Mouse (Mus musculus): Measurements from ENCODE around the gene Mafg. TPM values are rescaled to one million over a fixed set of nuclear protein-coding genes. Genes with fewer than 3 reads are reported as not detected.

Mafg gene
- 122 and 149 TPM in 2 replicates for total RNA-seq (2023)

DNA sequence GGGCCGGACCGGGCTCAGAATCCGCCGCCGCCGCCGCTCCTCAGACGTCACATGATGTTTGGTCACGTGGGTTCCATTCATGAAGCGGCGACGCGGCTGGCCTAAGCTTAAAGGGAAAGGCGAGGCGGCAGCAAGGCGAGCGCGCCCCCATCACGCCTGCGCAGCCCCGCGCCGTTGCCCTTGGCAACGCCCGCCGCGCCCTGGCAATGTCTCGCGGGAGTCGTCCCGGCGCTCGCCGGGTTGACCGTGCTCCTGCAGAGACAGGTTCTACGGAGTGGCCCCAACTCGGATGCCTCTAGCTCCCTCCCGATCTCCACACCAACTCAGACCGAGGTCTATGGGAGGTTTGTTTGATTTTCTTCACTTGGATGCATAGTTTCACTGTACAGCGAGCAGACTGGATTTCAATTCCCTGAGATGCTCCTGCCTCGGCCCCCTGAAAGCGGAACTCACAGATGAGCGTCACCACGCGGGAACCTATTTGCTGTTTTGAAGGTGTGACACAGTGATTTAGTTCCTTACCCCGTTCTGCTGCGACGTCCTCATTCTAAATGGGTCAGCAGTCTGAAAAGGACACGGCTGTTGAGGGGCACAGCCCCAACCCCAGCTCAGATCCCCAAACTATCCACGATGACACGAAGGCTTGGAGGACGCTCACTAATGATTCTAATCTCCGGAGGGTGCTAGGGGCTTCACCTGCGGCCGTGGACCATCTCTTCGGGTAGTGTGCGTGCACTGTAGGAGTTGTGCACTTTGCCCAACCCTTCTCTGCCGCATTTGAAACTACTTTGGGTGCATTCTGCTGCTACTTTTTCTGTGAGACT lies at the start of gene Mafg:
TSS of gene Mafg (minus strand) at position 81 of the 824 bp plus-strand sequence.

DNA sequence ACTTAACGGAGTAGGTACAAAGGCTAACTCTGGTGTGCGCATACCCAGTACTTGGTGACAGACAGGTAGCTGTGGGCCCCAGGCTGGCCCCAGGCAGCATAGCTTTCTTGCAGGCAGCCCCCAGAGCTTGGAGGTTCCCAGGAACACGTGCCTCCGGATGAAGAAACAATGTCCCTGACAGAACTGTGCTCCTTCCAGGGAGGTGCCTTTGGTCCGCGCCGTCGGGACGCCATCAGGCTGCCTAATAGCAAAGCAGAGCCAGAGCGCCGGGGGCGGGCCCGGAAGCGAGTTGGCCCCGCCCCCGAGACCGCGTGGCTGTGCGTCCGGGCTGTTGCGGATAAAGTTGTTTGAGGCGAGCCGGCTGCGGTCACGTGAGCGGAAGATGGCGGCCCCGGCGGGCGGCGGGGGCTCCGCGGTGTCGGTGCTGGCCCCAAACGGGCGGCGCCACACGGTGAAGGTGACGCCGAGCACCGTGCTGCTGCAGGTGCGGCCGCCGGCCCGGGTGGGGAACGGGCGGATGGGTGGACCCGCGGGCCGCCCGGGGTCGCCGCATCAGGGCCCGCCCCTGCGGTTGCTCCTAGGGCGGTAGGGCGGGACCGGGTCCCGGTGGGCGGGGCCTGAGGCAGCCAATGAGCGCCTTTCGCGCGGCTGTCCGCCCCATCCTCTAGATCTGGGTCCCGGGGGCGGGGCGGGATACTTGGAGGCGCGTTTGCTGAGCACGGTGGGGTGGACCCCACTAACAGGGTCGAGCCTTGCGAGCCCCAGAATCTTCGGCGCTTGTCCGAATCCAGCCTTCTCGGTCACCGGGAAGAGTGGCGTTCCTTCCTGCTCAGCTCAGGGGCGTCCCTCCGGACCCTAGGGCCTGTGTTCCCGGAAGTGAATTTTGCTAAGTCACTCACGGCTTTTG lies 39.5 kb upstream of the Mafg start, which contains the start of gene Aspscr1:
TSS of gene Aspscr1 (plus strand) at position 287 of the 907 bp plus-strand sequence.

DNA sequence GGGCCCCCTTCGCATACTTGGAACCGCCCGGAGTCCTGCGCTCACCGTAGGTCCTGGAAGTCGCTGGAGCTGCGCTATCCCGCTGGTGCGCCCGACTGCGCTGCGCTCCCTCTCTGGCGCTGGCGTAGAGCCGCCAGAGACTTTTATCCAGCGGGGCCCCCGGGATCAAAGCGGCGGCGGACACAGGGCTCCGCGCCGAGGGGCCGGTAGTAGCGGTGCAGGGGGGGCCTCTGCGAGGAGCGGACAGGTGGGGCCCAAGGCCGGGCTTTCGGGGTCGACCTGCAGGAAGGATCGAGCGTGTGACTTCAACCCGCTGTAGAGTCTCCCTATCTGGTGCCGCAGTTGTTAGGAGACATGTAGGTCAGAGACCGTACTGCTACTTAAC lies 27.7 kb upstream of the Mafg start, which contains the start of gene Notum:
TSS of gene Notum (minus strand) at position 100 of the 385 bp plus-strand sequence.

DNA sequence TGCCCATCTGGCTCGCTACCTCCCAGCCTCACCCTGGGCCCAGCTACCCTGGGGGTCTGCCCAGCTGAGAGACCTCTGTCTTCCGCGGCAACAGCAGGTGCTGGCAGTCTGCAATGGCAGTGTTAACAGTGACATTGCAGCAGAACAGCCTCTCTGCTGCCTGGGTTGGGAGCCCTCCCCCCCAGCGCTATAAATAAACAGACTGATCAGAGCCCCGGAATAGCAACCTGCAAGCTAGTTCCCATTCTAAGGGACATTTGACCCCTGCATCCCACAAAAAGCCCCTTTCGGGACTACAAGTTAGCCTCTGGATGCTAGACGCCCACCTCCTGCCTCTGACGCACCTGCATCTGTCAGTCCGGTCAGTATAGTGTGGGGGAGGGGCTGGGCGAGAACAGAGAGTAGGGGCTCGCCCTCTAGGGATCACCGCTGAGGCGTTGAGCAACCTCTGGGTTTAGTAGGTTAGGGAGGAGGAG lies 14.6 kb upstream of the Mafg start, which contains the start of gene Myadml2:
TSS of gene Myadml2 (minus strand) at position 158 of the 476 bp plus-strand sequence.

DNA sequence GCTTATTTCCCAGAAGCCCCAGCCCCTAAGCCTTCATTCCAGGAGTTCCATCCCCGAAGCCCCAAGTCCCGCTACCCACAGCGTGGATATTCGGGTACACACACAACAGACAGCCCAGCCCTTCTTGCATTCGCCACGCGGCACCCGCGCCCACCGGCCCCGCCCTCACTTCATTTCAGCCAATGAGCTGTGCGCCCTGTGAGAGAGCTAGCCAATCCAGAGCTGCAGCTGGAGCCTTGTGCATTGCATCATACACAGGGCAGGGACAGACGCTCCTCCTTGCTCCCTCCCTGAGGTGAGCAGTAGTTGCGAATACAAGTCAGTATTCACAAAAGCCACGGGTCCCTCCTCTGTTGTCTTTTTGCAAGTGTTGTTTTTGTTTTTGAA lies 10.2 kb upstream of the Mafg start, which contains the start of gene Pycr1:
TSS of gene Pycr1 (minus strand) at position 169 of the 387 bp plus-strand sequence.

DNA sequence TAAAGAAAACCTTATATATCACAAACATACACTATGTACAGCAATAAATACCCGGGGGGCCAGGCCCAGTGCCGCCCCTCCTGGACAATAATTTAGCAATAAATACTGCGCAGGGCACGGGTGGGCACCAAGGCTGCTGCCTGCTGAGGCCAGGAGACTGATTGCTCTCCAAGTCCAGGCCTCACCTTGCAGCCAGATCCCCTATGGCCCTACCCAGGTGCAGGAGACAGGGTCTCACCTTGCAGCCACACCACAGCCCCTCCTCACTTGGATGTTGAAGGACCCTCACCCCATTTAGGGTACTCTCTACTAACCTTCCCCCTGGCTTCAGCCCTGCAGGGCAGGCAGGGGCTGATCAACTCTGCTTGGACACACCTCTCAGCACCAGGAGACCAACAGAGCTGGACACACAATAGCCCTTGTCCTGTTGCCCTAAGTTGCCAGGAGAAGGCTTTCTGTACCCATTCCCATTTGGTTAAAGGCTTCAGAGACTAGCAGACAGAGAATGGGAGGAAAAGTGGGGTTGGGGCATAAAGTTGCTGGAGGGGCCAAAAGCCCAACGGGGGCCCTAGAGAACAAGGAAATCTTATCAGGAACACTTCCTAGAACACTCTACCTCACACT lies 8.1 kb downstream of the Mafg start, which contains the start of gene Sirt7:
TSS of gene Sirt7 (minus strand) at position 89 of the 624 bp plus-strand sequence.

DNA sequence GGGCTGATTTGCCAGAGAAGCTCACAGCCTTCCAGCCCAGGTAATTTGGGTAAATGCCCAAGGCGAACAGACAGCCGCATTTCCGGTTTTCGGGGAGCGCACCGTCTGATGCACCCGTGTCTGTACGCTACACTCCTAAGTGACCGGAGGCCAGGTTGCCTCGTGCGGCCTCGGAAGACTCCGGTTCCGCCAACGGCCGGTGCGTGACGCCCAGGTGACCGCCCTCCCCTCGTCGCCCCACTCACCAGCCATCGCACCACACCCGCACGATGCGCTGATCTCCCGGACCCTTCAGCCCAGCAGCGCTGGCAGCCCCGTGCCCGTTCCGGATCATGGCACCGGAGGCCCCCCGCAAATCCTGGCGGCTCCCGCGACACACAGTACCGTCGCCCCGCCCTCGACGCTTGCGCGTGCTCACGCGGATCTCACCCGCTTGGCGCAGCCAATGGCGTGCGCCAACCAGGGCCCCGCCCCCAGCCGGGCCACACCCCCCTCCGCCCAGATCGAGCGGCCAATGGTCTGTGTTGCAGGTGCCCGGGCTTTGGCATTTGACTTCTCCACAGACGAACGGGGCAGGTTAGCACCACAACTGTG lies 15.8 kb downstream of the Mafg start, which contains the start of gene Pcyt2:
TSS of gene Pcyt2 (minus strand) at position 418 of the 594 bp plus-strand sequence.

DNA sequence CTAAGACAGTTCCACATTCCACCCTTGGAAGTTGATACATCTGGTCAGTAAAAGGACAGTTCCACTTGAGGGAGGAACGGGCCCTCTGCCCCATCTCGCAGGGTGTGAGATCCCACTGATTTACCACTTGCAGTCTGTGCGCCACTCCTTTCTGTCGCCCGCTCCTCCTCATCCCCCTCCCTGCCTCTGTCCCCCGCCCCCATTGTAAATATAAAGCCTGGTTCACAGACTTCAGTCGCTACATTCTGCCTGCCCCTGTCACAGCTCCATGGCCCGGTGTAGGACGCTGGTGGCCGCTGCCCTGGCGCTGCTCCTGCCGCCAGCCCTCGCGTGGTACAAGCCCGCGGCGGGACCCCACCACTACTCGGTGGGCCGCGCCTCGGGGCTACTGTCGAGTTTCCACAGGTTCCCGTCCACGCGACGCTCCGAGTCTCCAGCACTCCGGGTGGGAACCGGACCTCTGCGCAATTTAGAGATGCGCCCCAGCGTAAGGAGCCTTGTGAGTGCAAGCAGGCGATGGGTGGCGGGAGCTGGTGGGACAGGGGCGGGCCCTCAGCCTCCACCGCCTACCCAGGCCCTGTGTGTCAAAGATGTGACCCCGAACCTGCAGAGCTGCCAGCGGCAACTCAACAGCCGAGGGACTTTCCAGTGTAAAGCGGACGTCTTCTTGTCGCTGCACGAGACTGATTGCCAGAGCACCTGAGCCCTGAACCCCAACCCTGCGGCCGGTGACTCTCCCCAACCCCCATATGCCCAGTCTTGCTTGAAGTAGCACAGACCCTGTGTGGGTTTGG lies 25.0 kb downstream of the Mafg start, which contains the start of gene Npb:
TSS of gene Npb (plus strand) at position 237 of the 794 bp plus-strand sequence.

DNA sequence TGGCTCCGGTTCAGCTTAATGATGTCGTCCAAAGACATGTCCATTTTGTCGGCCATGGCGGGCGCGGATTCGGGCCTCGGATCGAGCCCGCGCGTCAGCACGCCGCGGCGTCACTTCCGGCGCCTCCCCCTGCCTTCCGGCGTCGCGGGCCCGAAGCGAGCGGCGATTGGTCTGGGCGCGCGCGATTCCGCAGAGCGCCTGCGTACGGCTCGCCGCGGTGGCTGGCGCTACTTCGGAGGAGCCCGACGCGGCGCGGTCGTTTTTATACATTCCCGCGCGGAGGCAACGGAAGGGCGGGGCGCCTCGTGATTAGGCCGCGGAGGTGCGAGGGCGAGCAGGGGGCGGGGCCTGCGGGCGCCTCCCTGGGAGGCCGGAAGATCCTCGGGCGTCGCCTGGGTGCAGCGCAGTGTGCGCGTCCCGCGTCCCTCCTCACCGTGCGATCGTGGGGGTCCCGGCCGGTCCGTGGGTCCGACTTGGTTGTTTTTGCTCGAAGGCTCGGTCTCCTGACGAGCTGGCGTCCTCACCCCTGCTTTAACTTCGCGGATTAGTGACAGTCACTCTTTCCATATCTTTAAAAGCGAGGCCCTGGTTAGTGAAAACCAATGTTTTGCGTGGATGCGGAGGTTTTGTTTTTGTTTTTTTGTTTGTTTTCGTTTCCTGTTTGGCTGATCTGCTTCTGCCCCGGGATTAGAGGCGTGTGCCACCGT lies 35.0 kb downstream of the Mafg start, which contains the start of the genes Alyref and Anapc11:
TSS of gene Alyref (minus strand) at position 83 of the 707 bp plus-strand sequence.
TSS of gene Anapc11 (plus strand) at position 139 of the 707 bp plus-strand sequence.

DNA sequence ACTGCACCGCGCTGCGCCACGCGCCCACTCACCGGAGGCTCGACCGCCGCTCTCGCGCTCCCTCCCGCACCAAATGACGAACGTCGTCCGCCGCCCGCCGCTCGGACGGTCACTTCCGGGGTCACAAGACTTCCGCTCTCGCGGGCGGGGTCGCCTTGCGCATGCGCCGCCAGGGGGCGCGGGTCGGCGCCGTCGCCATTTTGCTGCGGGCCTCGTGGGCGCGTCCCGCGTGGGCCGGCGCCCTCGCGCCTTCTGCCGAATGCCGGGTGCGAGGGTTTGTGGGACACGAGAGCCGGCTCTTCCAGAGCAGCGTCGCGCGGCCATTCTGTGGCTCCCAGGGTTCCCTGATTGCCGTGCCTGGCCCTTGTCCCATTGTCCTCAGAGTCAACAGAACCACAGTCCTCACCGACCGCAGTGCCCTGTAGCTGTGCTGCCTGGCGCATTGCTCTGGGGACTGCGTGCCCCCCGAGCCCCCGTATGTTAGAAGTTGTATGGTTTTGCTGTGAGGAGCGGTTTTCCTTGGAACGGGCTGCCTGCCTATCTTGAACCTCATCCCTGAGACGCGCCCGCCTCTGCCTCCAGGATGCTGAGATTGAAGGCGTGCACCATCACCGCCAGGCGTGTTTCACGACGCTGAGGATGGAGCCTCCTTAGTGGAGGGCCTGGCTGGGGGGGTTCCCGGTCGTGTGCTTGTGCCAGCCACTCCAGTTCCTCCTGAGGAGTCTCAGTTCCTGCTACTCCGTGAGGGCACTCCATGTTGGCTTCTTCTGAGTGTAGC lies 51.7 kb downstream of the Mafg start, which contains the start of gene Arhgdia:
TSS of gene Arhgdia (minus strand) at position 135 of the 778 bp plus-strand sequence.

Other genes with a start within 250 kb of the Mafg start
- gene Nploc4, start 195.9 kb downstream of the Mafg start, total RNA-seq (2023), result 36.9 and 53.5 TPM in 2 replicates
- gene Tspan10, start 191.0 kb downstream of the Mafg start, total RNA-seq (2023), result 0.84 TPM in 1 of 2 replicates, not detected in the other
- not detected in 2 replicates for gene Pde6g, start 180.1 kb downstream of the Mafg start, total RNA-seq (2023)
- gene Oxld1, start 175.5 kb downstream of the Mafg start, total RNA-seq (2023), result 2.0 and 4.8 TPM in 2 replicates
- 7.4 and 8.1 TPM in 2 replicates for gene Ccdc137, start 175.5 kb downstream of the Mafg start, total RNA-seq (2023)
- gene Arl16, start 166.0 kb downstream of the Mafg start, total RNA-seq (2023), result 5.6 and 7.2 TPM in 2 replicates
- gene Mrpl12, start 149.0 kb downstream of the Mafg start, total RNA-seq (2023), result 12.8 and 16.8 TPM in 2 replicates
- 11.2 and 13.4 TPM in 2 replicates for gene Slc25a10, start 141.8 kb downstream of the Mafg start, total RNA-seq (2023)
- gene Gcgr, start 102.9 kb downstream of the Mafg start, total RNA-seq (2023), result not detected in 2 replicates
- 28.8 and 31.9 TPM in 2 replicates for gene Mcrip1, start 83.9 kb downstream of the Mafg start, total RNA-seq (2023)
- not detected in 2 replicates for gene Ppp1r27, start 82.5 kb downstream of the Mafg start, total RNA-seq (2023)
- gene P4hb, start 60.3 kb downstream of the Mafg start, total RNA-seq (2023), result 245 and 272 TPM in 2 replicates
- gene Arhgdia, start 52.0 kb downstream of the Mafg start, total RNA-seq (2023), result 428 and 459 TPM in 2 replicates
- gene Alyref, start 35.2 kb downstream of the Mafg start, total RNA-seq (2023), result 116 and 122 TPM in 2 replicates
- gene Anapc11, start 35.2 kb downstream of the Mafg start, total RNA-seq (2023), result 36.8 and 40.0 TPM in 2 replicates
- gene Npb, start 25.1 kb downstream of the Mafg start, total RNA-seq (2023), result 1.5 TPM in 1 of 2 replicates, not detected in the other
- 28.9 and 43.8 TPM in 2 replicates for gene Pcyt2, start 15.7 kb downstream of the Mafg start, total RNA-seq (2023)
- 114 and 133 TPM in 2 replicates for gene Sirt7, start 8.4 kb downstream of the Mafg start, total RNA-seq (2023)
- 1.4 and 1.5 TPM in 2 replicates for gene Pycr1, start 10.2 kb upstream of the Mafg start, total RNA-seq (2023)
- not detected in 2 replicates for gene Myadml2, start 14.6 kb upstream of the Mafg start, total RNA-seq (2023)
- gene Notum, start 27.6 kb upstream of the Mafg start, total RNA-seq (2023), result not detected in 2 replicates
- gene Aspscr1, start 39.4 kb upstream of the Mafg start, total RNA-seq (2023), result 82.0 and 103 TPM in 2 replicates
- 30.2 and 33.5 TPM in 2 replicates for gene Cenpx, start 80.1 kb upstream of the Mafg start, total RNA-seq (2023)
- 9.1 and 10.4 TPM in 2 replicates for gene Lrrc45, start 80.3 kb upstream of the Mafg start, total RNA-seq (2023)
- gene Rac3, start 87.9 kb upstream of the Mafg start, total RNA-seq (2023), result 0.88 and 1.2 TPM in 2 replicates
- 5.6 and 6.1 TPM in 2 replicates for gene Dcxr, start 93.7 kb upstream of the Mafg start, total RNA-seq (2023)
- 2.3 and 2.9 TPM in 2 replicates for gene Cbr2, start 98.5 kb upstream of the Mafg start, total RNA-seq (2023)
- gene Hmga1b, start 129.2 kb upstream of the Mafg start, total RNA-seq (2023), result 36.2 and 41.5 TPM in 2 replicates
- 12.0 and 12.2 TPM in 2 replicates for gene Rfng, start 150.6 kb upstream of the Mafg start, total RNA-seq (2023)
- 34.8 and 43.3 TPM in 2 replicates for gene Gps1, start 150.7 kb upstream of the Mafg start, total RNA-seq (2023)
- gene Dus1l, start 162.8 kb upstream of the Mafg start, total RNA-seq (2023), result 23.4 and 32.1 TPM in 2 replicates
- 18.5 and 25.7 TPM in 2 replicates for gene Fasn, start 190.9 kb upstream of the Mafg start, total RNA-seq (2023)